Mouse (Mus musculus) erythroblast, embryonic 14.5 days (primary cell): ENCODE results near the gene Syne1. TPM values are rescaled to one million over a fixed set of nuclear protein-coding genes. Genes with fewer than 3 reads are reported as not detected.

ENCODE experiments used
- H3K27me3 ChIP-seq: 2 replicates; pipeline ENCODE4 v1.6.1; 2012; ENCODE audit warnings: inconsistent platforms; ENCODE audit not compliant: control insufficient read depth
- H3K36me3 ChIP-seq: 2 replicates; pipeline ENCODE4 v1.6.1; 2012; ENCODE audit warnings: mild to moderate bottlenecking, inconsistent platforms; ENCODE audit not compliant: control insufficient read depth
- H3K4me1 ChIP-seq: 2 replicates; pipeline ENCODE4 v1.6.1; 2012; ENCODE audit warnings: inconsistent platforms; ENCODE audit not compliant: control insufficient read depth
- H3K4me3 ChIP-seq: replicated peaks from 2 replicates; pipeline ENCODE3; 2012; ENCODE audit warnings: moderate library complexity, mild to moderate bottlenecking, inconsistent platforms
- H3K9me3 ChIP-seq: 2 replicates; pipeline ENCODE4 v1.6.1; 2012; ENCODE audit warnings: low read length, inconsistent platforms, mixed read lengths; ENCODE audit not compliant: control insufficient read depth
- GATA1 ChIP-seq: IDR thresholded peaks from 2 replicates; pipeline ENCODE4 v1.6.1; 2012; ENCODE audit warnings: low read length, inconsistent platforms, mixed read lengths
- TAL1 ChIP-seq: IDR thresholded peaks from 3 replicates; pipeline ENCODE4 v1.6.1; 2012; ENCODE audit warnings: low read length, inconsistent platforms, mixed read lengths
- polyA plus RNA-seq: library from polyadenylated mRNA; stranded (reverse); fragments of >175 nt; gene quantifications from 2 replicates; pipeline ENCODE4 v1.2.3, GENCODE M21; 2012

Syne1 gene
- polyA plus RNA-seq, 1 experiment, result 0.19 TPM

- H3K4me1 ChIP-seq, result no peaks in the 10 kb centered on the region
- no peak overlapping the region for H3K4me3 ChIP-seq
- TF ChIP-seq GATA1, result no peak
These were observed 323.7 kb downstream of the Syne1 start for GRCm38 (mm10) chr10:5227395-5228076.

GRCm38 (mm10) chr10:5215943-5216342, 335.3 kb downstream of the Syne1 start:
- Histone ChIP-seq H3K4me3 (no peak overlapping the region), H3K9me3 (no peaks in the 10 kb centered on the region), H3K4me1 (no peaks in the 10 kb centered on the region), H3K27me3 (no peaks in the 10 kb centered on the region), H3K36me3 (no peaks in the 10 kb centered on the region)
- TF ChIP-seq TAL1 (no peak), GATA1 (no peak)

More at GRCm38 (mm10) chr10:5227395-5228076, 323.7 kb downstream of the Syne1 start:
- no peaks in the 10 kb centered on the region for H3K9me3 ChIP-seq
- H3K27me3 ChIP-seq, result no peaks in the 10 kb centered on the region
- H3K36me3 ChIP-seq, result no peaks in the 10 kb centered on the region

GRCm38 (mm10) chr10:5207905-5208641, 343.2 kb downstream of the Syne1 start:
- Histone ChIP-seq H3K27me3 (no peaks in the 10 kb centered on the region), H3K4me3 (no peak overlapping the region)
- TF ChIP-seq GATA1, result no peak
- no peak for TF ChIP-seq TAL1

GRCm38 (mm10) chr10:5205977-5206376, 345.3 kb downstream of the Syne1 start:
- H3K4me1 ChIP-seq, result peaks cover 73% of the 10 kb centered on the region
- peak; percentile 81 for TF ChIP-seq TAL1
- peak; percentile 38 for TF ChIP-seq GATA1
- H3K27me3 ChIP-seq, result no peaks in the 10 kb centered on the region
- H3K4me3 ChIP-seq, result peak overlapping the region; percentile 28
- peaks cover 3% of the 10 kb centered on the region; the same call in 1 of the 2 replicates for H3K9me3 ChIP-seq
- H3K36me3 ChIP-seq, result peaks cover 5% of the 10 kb centered on the region

More at GRCm38 (mm10) chr10:5207905-5208641, 343.2 kb downstream of the Syne1 start:
- H3K36me3 ChIP-seq, result peaks cover 2% of the 10 kb centered on the region; the same call in 1 of the 2 replicates
- H3K4me1 ChIP-seq, result peaks cover 62% of the 10 kb centered on the region
- no peaks in the 10 kb centered on the region for H3K9me3 ChIP-seq

- peaks cover 5% of the 10 kb centered on the region for H3K36me3 ChIP-seq
- peaks cover 3% of the 10 kb centered on the region; the same call in 1 of the 2 replicates for H3K9me3 ChIP-seq
- no peaks in the 10 kb centered on the region for H3K27me3 ChIP-seq
- H3K4me1 ChIP-seq, result peaks cover 73% of the 10 kb centered on the region
- TF ChIP-seq TAL1 (no peak), GATA1 (no peak)
- peak overlapping the region; percentile 28 for H3K4me3 ChIP-seq
These were observed 345.7 kb downstream of the Syne1 start for GRCm38 (mm10) chr10:5205570-5205969.

- H3K36me3 ChIP-seq, result peaks cover 5% of the 10 kb centered on the region
- TF ChIP-seq GATA1, result no peak
- no peak for TF ChIP-seq TAL1
- H3K27me3 ChIP-seq, result no peaks in the 10 kb centered on the region
- peaks cover 65% of the 10 kb centered on the region for H3K4me1 ChIP-seq
- no peak overlapping the region for H3K4me3 ChIP-seq
- peaks cover 3% of the 10 kb centered on the region; the same call in 1 of the 2 replicates for H3K9me3 ChIP-seq
These were observed 347.4 kb downstream of the Syne1 start for GRCm38 (mm10) chr10:5203837-5204236.

GRCm38 (mm10) chr10:5197356-5197755, 353.9 kb downstream of the Syne1 start:
- Histone ChIP-seq H3K27me3 (no peaks in the 10 kb centered on the region), H3K36me3 (peaks cover 4% of the 10 kb centered on the region), H3K4me1 (peaks cover 31% of the 10 kb centered on the region), H3K4me3 (no peak overlapping the region), H3K9me3 (no peaks in the 10 kb centered on the region)
- no peak for TF ChIP-seq TAL1
- TF ChIP-seq GATA1, result no peak

- peaks cover 26% of the 10 kb centered on the region for H3K4me1 ChIP-seq
These were observed 355.0 kb downstream of the Syne1 start for GRCm38 (mm10) chr10:5196267-5196666.

GRCm38 (mm10) chr10:5195288-5195687, 356.0 kb downstream of the Syne1 start:
- H3K4me3 ChIP-seq, result peak overlapping the region; percentile 67
- H3K27me3 ChIP-seq, result no peaks in the 10 kb centered on the region
- TF ChIP-seq GATA1 (no peak), TAL1 (no peak)
- H3K4me1 ChIP-seq, result peaks cover 26% of the 10 kb centered on the region
- H3K9me3 ChIP-seq, result no peaks in the 10 kb centered on the region
- H3K36me3 ChIP-seq, result peaks cover 7% of the 10 kb centered on the region

More at GRCm38 (mm10) chr10:5196267-5196666, 355.0 kb downstream of the Syne1 start:
- Histone ChIP-seq H3K4me3 (no peak overlapping the region), H3K27me3 (no peaks in the 10 kb centered on the region), H3K9me3 (no peaks in the 10 kb centered on the region), H3K36me3 (peaks cover 4% of the 10 kb centered on the region)
- TF ChIP-seq TAL1 (no peak), GATA1 (no peak)
